Mouse (Mus musculus): ENCODE results near the gene Fbxl20.

- TF ChIP-seq CTCF (IDR thresholded peaks at IDR 0.05; ENCODE audit: low read depth) (no peak), EP300 (IDR thresholded peaks at IDR 0.05; ENCODE audit: low read depth) (no peak)
These were observed 92.7 kb downstream of the Fbxl20 start for GRCm38 (mm10) chr11:98057466-98057865.
